Mouse (Mus musculus) neural tube, embryonic 12.5 days (tissue): ENCODE results near the gene Ing4. TPM values are rescaled to one million over a fixed set of nuclear protein-coding genes. Genes with fewer than 3 reads are reported as not detected.
"Not testable (repeated sequence)": the region's sequence is repeated elsewhere in the genome, so short reads cannot be mapped to it uniquely, and the experiment has no call there.

Experiments
- ATAC-seq: fragments of 200-750 bp; cut with Nextera tagmentation; 2 replicates; pipeline ENCODE4 v1.8.0; 2017; ENCODE audit warnings: low read depth, mild to moderate bottlenecking, moderate TSS enrichment, moderate library complexity; ENCODE audit not compliant: low FRiP score
- H3K27ac ChIP-seq: fragments of 300-500 bp; sonication (generic); 2 replicates; pipeline ENCODE4 v1.5.1; 2016
- H3K27me3 ChIP-seq: fragments of 300-500 bp; sonication (generic); replicated peaks from 2 replicates; pipeline ENCODE4 v1.6.1; 2016; ENCODE audit warnings: mild to moderate bottlenecking
- H3K36me3 ChIP-seq: fragments of 300-500 bp; sonication (generic); 2 replicates; pipeline ENCODE4 v1.6.1; 2016; ENCODE audit warnings: mild to moderate bottlenecking
- H3K4me1 ChIP-seq: fragments of 300-500 bp; sonication (generic); 2 replicates; pipeline ENCODE4 v1.6.1; 2016
- H3K4me2 ChIP-seq: fragments of 300-500 bp; sonication (generic); replicated peaks from 2 replicates; pipeline ENCODE4 v1.6.1; 2016; ENCODE audit warnings: mild to moderate bottlenecking
- H3K4me3 ChIP-seq: fragments of 300-500 bp; sonication (generic); 2 replicates; pipeline ENCODE4 v1.5.1; 2016
- H3K9ac ChIP-seq: fragments of 300-500 bp; sonication (generic); 2 replicates; pipeline ENCODE4 v1.6.1; 2016; ENCODE audit warnings: mild to moderate bottlenecking
- H3K9me3 ChIP-seq: fragments of 300-500 bp; sonication (generic); 2 replicates; pipeline ENCODE4 v1.6.1; 2016; ENCODE audit warnings: mild to moderate bottlenecking
- WGBS: fragments of 180-500 bp; shearing (Covaris S2); methylation state at CpG from one replicate; pipeline ENCODE4 v1.1.7; 2016; 5-methylcytosine and 5-hydroxymethylcytosine counted together
- polyA plus RNA-seq: library from polyadenylated mRNA; unstranded; fragments of >200 nt; fragmentation: Nextera tagmentation; extraction: Ambion mirVana; gene quantifications from 2 replicates; pipeline ENCODE4 v1.2.1, GENCODE M21; 2016

Ing4 gene
- polyA plus RNA-seq, 1 experiment from 2014 or later = 151 TPM

- Histone ChIP-seq H3K9ac (peak overlapping the region; percentile 47), H3K4me2 (peak overlapping the region; percentile 65), H3K27ac (peak overlapping the region; percentile 67; the same call in 1 of the 2 replicates), H3K27me3 (0 out of 2 replicates have a peak, but pooled peaks cover 1% of the 10 kb centered on the region), H3K4me1 (peaks cover 24% of the 10 kb centered on the region), H3K4me3 (peak overlapping the region; percentile 93), H3K9me3 (no peaks in the 10 kb centered on the region), H3K36me3 (peaks cover 16% of the 10 kb centered on the region)
- WGBS = 50% methylated on average over 13 of the region's 13 CpGs
- peak; percentile 0; the same call in 1 of the 2 replicates for ATAC-seq
Measured at GRCm38 (mm10) chr6:125008060-125008459, 31.5 kb upstream of the Ing4 start.

- Histone ChIP-seq H3K27ac (peak overlapping the region; percentile 96), H3K9me3 (no peaks in the 10 kb centered on the region), H3K9ac (peak overlapping the region; percentile 98), H3K27me3 (no peaks in the 10 kb centered on the region), H3K4me3 (peak overlapping the region; percentile 93), H3K4me2 (peak overlapping the region; percentile 65), H3K4me1 (peaks cover 24% of the 10 kb centered on the region), H3K36me3 (peaks cover 22% of the 10 kb centered on the region)
- WGBS = under 1% methylated on average over 33 of the region's 34 CpGs
- peak; percentile 98 for ATAC-seq
Measured at GRCm38 (mm10) chr6:125008586-125009128, 30.9 kb upstream of the Ing4 start.

GRCm38 (mm10) chr6:125009129-125009180, 30.6 kb upstream of the Ing4 start, which contains the start of gene Zfp384:
Gene Zfp384 (plus strand): TSS chr6:125009145.
- no peaks in the 10 kb centered on the region for H3K9me3 ChIP-seq
- H3K4me1 ChIP-seq = peaks cover 24% of the 10 kb centered on the region
- H3K9ac ChIP-seq = peak within 1 kb of the TSS; percentile 98
- peak within 1 kb of the TSS; percentile 96 for H3K27ac ChIP-seq
- ATAC-seq = no peak
- H3K36me3 ChIP-seq = peaks cover 25% of the 10 kb centered on the region
- WGBS = 0% methylated on average over 2 of the region's 3 CpGs
- H3K4me3 ChIP-seq = peak within 1 kb of the TSS; percentile 93
- peak within 1 kb of the TSS; percentile 65 for H3K4me2 ChIP-seq
- H3K27me3 ChIP-seq = no peaks in the 10 kb centered on the region

- no peaks in the 10 kb centered on the region for H3K27me3 ChIP-seq
- peaks cover 21% of the 10 kb centered on the region for H3K4me1 ChIP-seq
- H3K9ac ChIP-seq = peak overlapping the region; percentile 98
- peak; percentile 83 for ATAC-seq
- peak overlapping the region; percentile 65 for H3K4me2 ChIP-seq
- WGBS = under 1% methylated on average over 63 of the region's 78 CpGs
- peak overlapping the region; percentile 93 for H3K4me3 ChIP-seq
- no peaks in the 10 kb centered on the region for H3K9me3 ChIP-seq
- H3K27ac ChIP-seq = peak overlapping the region; percentile 96
- peaks cover 29% of the 10 kb centered on the region for H3K36me3 ChIP-seq
Measured at GRCm38 (mm10) chr6:125009181-125010073, 30.1 kb upstream of the Ing4 start.

- no peak for ATAC-seq
- no peaks in the 10 kb centered on the region; the same call in 1 of the 2 replicates for H3K4me1 ChIP-seq
- 93% methylated on average over 3 of the region's 3 CpGs for WGBS
Measured at GRCm38 (mm10) chr6:125017682-125018081, 21.9 kb upstream of the Ing4 start.

GRCm38 (mm10) chr6:125030532-125030931, 9.0 kb upstream of the Ing4 start:
- H3K9me3 ChIP-seq, H3K27ac ChIP-seq, H3K27me3 ChIP-seq, H3K4me2 ChIP-seq, H3K9ac ChIP-seq, H3K4me1 ChIP-seq, H3K4me3 ChIP-seq: not testable (repeated sequence)
- 45% methylated on average over 8 of the region's 9 CpGs for WGBS
- ATAC-seq = 0 out of 2 replicates have a peak, but pooled peaks have one; percentile 17
- peaks cover 52% of the 10 kb centered on the region for H3K36me3 ChIP-seq

More at GRCm38 (mm10) chr6:125017682-125018081, 21.9 kb upstream of the Ing4 start:
- Histone ChIP-seq H3K4me3 (no peak overlapping the region), H3K9ac (no peak overlapping the region), H3K4me2 (no peak overlapping the region), H3K27ac (no peak overlapping the region), H3K36me3 (peaks cover 69% of the 10 kb centered on the region), H3K27me3 (no peaks in the 10 kb centered on the region), H3K9me3 (no peaks in the 10 kb centered on the region)

GRCm38 (mm10) chr6:125031604-125032003, 8.0 kb upstream of the Ing4 start:
- H3K27me3 ChIP-seq = no peaks in the 10 kb centered on the region
- 92% methylated on average over 16 of the region's 16 CpGs for WGBS
- no peak overlapping the region for H3K27ac ChIP-seq
- no peak for ATAC-seq
- H3K4me1 ChIP-seq = no peaks in the 10 kb centered on the region
- H3K4me2 ChIP-seq = no peak overlapping the region
- H3K36me3 ChIP-seq = peaks cover 57% of the 10 kb centered on the region
- no peak overlapping the region for H3K9ac ChIP-seq
- no peak overlapping the region for H3K4me3 ChIP-seq
- no peaks in the 10 kb centered on the region for H3K9me3 ChIP-seq

- H3K9me3 ChIP-seq = no peaks in the 10 kb centered on the region
- WGBS = 95% methylated on average over 4 of the region's 4 CpGs
- H3K4me1 ChIP-seq = peaks cover 8% of the 10 kb centered on the region
- ATAC-seq = no peak
- H3K4me2 ChIP-seq = peak overlapping the region; percentile 60
- no peak overlapping the region for H3K27ac ChIP-seq
- peaks cover 40% of the 10 kb centered on the region for H3K36me3 ChIP-seq
- no peak overlapping the region for H3K4me3 ChIP-seq
- no peaks in the 10 kb centered on the region for H3K27me3 ChIP-seq
- no peak overlapping the region for H3K9ac ChIP-seq
Measured at GRCm38 (mm10) chr6:125038666-125039065, 894 bp upstream of the Ing4 start.

GRCm38 (mm10) chr6:125039131-125039530, 429 bp upstream of the Ing4 start:
- H3K27ac ChIP-seq = no peak overlapping the region
- H3K9me3 ChIP-seq = no peaks in the 10 kb centered on the region
- H3K9ac ChIP-seq = peak overlapping the region; percentile 17; the same call in 1 of the 2 replicates
- peak overlapping the region; percentile 60 for H3K4me2 ChIP-seq
- no peaks in the 10 kb centered on the region for H3K27me3 ChIP-seq
- H3K36me3 ChIP-seq = peaks cover 40% of the 10 kb centered on the region
- peak overlapping the region; percentile 22 for H3K4me3 ChIP-seq
- ATAC-seq = peak; percentile 35
- WGBS = 7% methylated on average over 8 of the region's 8 CpGs
- H3K4me1 ChIP-seq = peaks cover 8% of the 10 kb centered on the region

- Histone ChIP-seq H3K36me3 (peaks cover 42% of the 10 kb centered on the region), H3K9me3 (no peaks in the 10 kb centered on the region), H3K4me2 (peak overlapping the region; percentile 77), H3K9ac (peak overlapping the region; percentile 74), H3K4me1 (peaks cover 8% of the 10 kb centered on the region), H3K4me3 (peak overlapping the region; percentile 64), H3K27ac (no peak overlapping the region; the same call in 1 of the 2 replicates), H3K27me3 (no peaks in the 10 kb centered on the region)
- no peak; the same call in 1 of the 2 replicates for ATAC-seq
- 25% methylated on average over 7 of the region's 7 CpGs for WGBS
Measured at GRCm38 (mm10) chr6:125040221-125040620, 661 bp downstream of the Ing4 start.

- peaks cover 39% of the 10 kb centered on the region for H3K36me3 ChIP-seq
- H3K4me1 ChIP-seq = peaks cover 8% of the 10 kb centered on the region
- no peaks in the 10 kb centered on the region for H3K27me3 ChIP-seq
- no peak for ATAC-seq
- H3K4me3 ChIP-seq = no peak overlapping the region
- WGBS = 92% methylated on average over 7 of the region's 7 CpGs
- no peak overlapping the region for H3K27ac ChIP-seq
- peak overlapping the region; percentile 77; the same call in 1 of the 2 replicates for H3K4me2 ChIP-seq
- H3K9ac ChIP-seq = no peak overlapping the region
- no peaks in the 10 kb centered on the region for H3K9me3 ChIP-seq
Measured at GRCm38 (mm10) chr6:125041047-125041446, 1.5 kb downstream of the Ing4 start.

GRCm38 (mm10) chr6:125042081-125042480, 2.5 kb downstream of the Ing4 start:
- Histone ChIP-seq H3K9me3 (no peaks in the 10 kb centered on the region), H3K27me3 (no peaks in the 10 kb centered on the region), H3K9ac (no peak overlapping the region), H3K36me3 (peaks cover 40% of the 10 kb centered on the region), H3K4me2 (no peak overlapping the region), H3K4me1 (peaks cover 8% of the 10 kb centered on the region), H3K27ac (no peak overlapping the region), H3K4me3 (no peak overlapping the region)
- no peak for ATAC-seq
- WGBS = 95% methylated on average over 7 of the region's 7 CpGs
